Mouse (Mus musculus): ENCODE data around the gene Gm1043. TPM values are rescaled to one million over a fixed set of nuclear protein-coding genes. Genes with fewer than 3 reads are reported as not detected.

Gene Gm1043
- polyA plus RNA-seq, 1 experiment from 2014 or later: 0.04 TPM

GRCm38 (mm10) chr5:37064454-37065449 lies 20.4 kb upstream of the Gm1043 start:
- H3K9ac ChIP-seq (ENCODE audit: low read length): no peak overlapping the region
- H3K4me3 ChIP-seq (ENCODE audit: low read depth, low read length): no peak overlapping the region
- ATAC-seq (ENCODE audit: low FRiP score): no peak
- H3K4me1 ChIP-seq (ENCODE audit: control insufficient read depth, insufficient read depth, low read length): peaks cover 3% of the 10 kb centered on the region; the same call in 1 of the 2 replicates
- no peak for DNase-seq (ENCODE audit: low spot score, missing footprints)
- H3K27me3 ChIP-seq (ENCODE audit: control insufficient read depth, insufficient read depth, low read length): no peaks in the 10 kb centered on the region
- no peak overlapping the region for H3K4me2 ChIP-seq
- H3K36me3 ChIP-seq (ENCODE audit: control insufficient read depth, insufficient read depth, low read length): no peaks in the 10 kb centered on the region
- no peaks in the 10 kb centered on the region for H3K9me3 ChIP-seq (ENCODE audit: control insufficient read depth, low read length)
- H3K27ac ChIP-seq (ENCODE audit: low read depth, low read length): no peak overlapping the region
- WGBS: 78% methylated on average over 13 of the region's 13 CpGs

- Histone ChIP-seq H3K9me3 (ENCODE audit: control insufficient read depth, low read length) (no peaks in the 10 kb centered on the region), H3K4me3 (ENCODE audit: low read depth, low read length) (no peak overlapping the region), H3K27me3 (ENCODE audit: control insufficient read depth, insufficient read depth, low read length) (no peaks in the 10 kb centered on the region), H3K4me1 (ENCODE audit: control insufficient read depth, insufficient read depth, low read length) (peaks cover 3% of the 10 kb centered on the region; the same call in 1 of the 2 replicates), H3K36me3 (ENCODE audit: control insufficient read depth, insufficient read depth, low read length) (no peaks in the 10 kb centered on the region), H3K9ac (ENCODE audit: low read length) (no peak overlapping the region), H3K4me2 (no peak overlapping the region), H3K27ac (ENCODE audit: low read depth, low read length) (no peak overlapping the region)
- 77% methylated on average over 8 of the region's 8 CpGs for WGBS
- ATAC-seq (ENCODE audit: low FRiP score) (no peak), DNase-seq (ENCODE audit: low spot score, missing footprints) (no peak)
Observed at GRCm38 (mm10) chr5:37066703-37067568, 18.2 kb upstream of the Gm1043 start.

- Histone ChIP-seq H3K9ac (ENCODE audit: low read length) (no peak overlapping the region), H3K36me3 (ENCODE audit: control insufficient read depth, insufficient read depth, low read length) (no peaks in the 10 kb centered on the region), H3K4me2 (no peak overlapping the region), H3K27me3 (ENCODE audit: control insufficient read depth, insufficient read depth, low read length) (no peaks in the 10 kb centered on the region), H3K9me3 (ENCODE audit: control insufficient read depth, low read length) (no peaks in the 10 kb centered on the region), H3K4me1 (ENCODE audit: control insufficient read depth, insufficient read depth, low read length) (no peaks in the 10 kb centered on the region), H3K27ac (ENCODE audit: low read depth, low read length) (no peak overlapping the region), H3K4me3 (ENCODE audit: low read depth, low read length) (no peak overlapping the region)
- ATAC-seq (ENCODE audit: low FRiP score) (no peak), DNase-seq (ENCODE audit: low spot score, missing footprints) (no peak)
- WGBS: 86% methylated on average over 4 of the region's 4 CpGs
Observed at GRCm38 (mm10) chr5:37073660-37074059, 11.5 kb upstream of the Gm1043 start.

GRCm38 (mm10) chr5:37076692-37077329 lies 8.4 kb upstream of the Gm1043 start:
- no peaks in the 10 kb centered on the region for H3K36me3 ChIP-seq (ENCODE audit: control insufficient read depth, insufficient read depth, low read length)
- no peak overlapping the region for H3K9ac ChIP-seq (ENCODE audit: low read length)
- no peaks in the 10 kb centered on the region for H3K27me3 ChIP-seq (ENCODE audit: control insufficient read depth, insufficient read depth, low read length)
- no peaks in the 10 kb centered on the region for H3K4me1 ChIP-seq (ENCODE audit: control insufficient read depth, insufficient read depth, low read length)
- WGBS: 54% methylated on average over 12 of the region's 12 CpGs
- H3K4me3 ChIP-seq (ENCODE audit: low read depth, low read length): no peak overlapping the region
- H3K4me2 ChIP-seq: no peak overlapping the region
- H3K27ac ChIP-seq (ENCODE audit: low read depth, low read length): no peak overlapping the region
- DNase-seq (ENCODE audit: low spot score, missing footprints) (no peak), ATAC-seq (ENCODE audit: low FRiP score) (no peak)
- H3K9me3 ChIP-seq (ENCODE audit: control insufficient read depth, low read length): no peaks in the 10 kb centered on the region

- WGBS: 64% methylated on average over 3 of the region's 3 CpGs
- no peak for ATAC-seq (ENCODE audit: low FRiP score)
Observed at GRCm38 (mm10) chr5:37077330-37077698, 7.9 kb upstream of the Gm1043 start.

GRCm38 (mm10) chr5:37079484-37079883 lies 5.7 kb upstream of the Gm1043 start:
- Histone ChIP-seq H3K27ac (ENCODE audit: low read depth, low read length) (no peak overlapping the region), H3K4me1 (ENCODE audit: control insufficient read depth, insufficient read depth, low read length) (peaks cover 6% of the 10 kb centered on the region), H3K4me3 (ENCODE audit: low read depth, low read length) (no peak overlapping the region), H3K27me3 (ENCODE audit: control insufficient read depth, insufficient read depth, low read length) (no peaks in the 10 kb centered on the region), H3K4me2 (no peak overlapping the region), H3K9ac (ENCODE audit: low read length) (no peak overlapping the region), H3K36me3 (ENCODE audit: control insufficient read depth, insufficient read depth, low read length) (no peaks in the 10 kb centered on the region), H3K9me3 (ENCODE audit: control insufficient read depth, low read length) (no peaks in the 10 kb centered on the region)
- WGBS: 96% methylated on average over 4 of the region's 4 CpGs
- no peak for DNase-seq (ENCODE audit: low spot score, missing footprints)
- no peak for ATAC-seq (ENCODE audit: low FRiP score)

More at GRCm38 (mm10) chr5:37077330-37077698, 7.9 kb upstream of the Gm1043 start:
- Histone ChIP-seq H3K4me3 (ENCODE audit: low read depth, low read length) (no peak overlapping the region), H3K4me1 (ENCODE audit: control insufficient read depth, insufficient read depth, low read length) (peaks cover 4% of the 10 kb centered on the region), H3K27ac (ENCODE audit: low read depth, low read length) (no peak overlapping the region), H3K4me2 (no peak overlapping the region), H3K9ac (ENCODE audit: low read length) (no peak overlapping the region), H3K9me3 (ENCODE audit: control insufficient read depth, low read length) (no peaks in the 10 kb centered on the region), H3K36me3 (ENCODE audit: control insufficient read depth, insufficient read depth, low read length) (no peaks in the 10 kb centered on the region), H3K27me3 (ENCODE audit: control insufficient read depth, insufficient read depth, low read length) (no peaks in the 10 kb centered on the region)
- DNase-seq (ENCODE audit: low spot score, missing footprints): no peak

GRCm38 (mm10) chr5:37080601-37081000 lies 4.6 kb upstream of the Gm1043 start:
- WGBS: 83% methylated on average over 5 of the region's 5 CpGs
- Histone ChIP-seq H3K36me3 (ENCODE audit: control insufficient read depth, insufficient read depth, low read length) (no peaks in the 10 kb centered on the region), H3K27me3 (ENCODE audit: control insufficient read depth, insufficient read depth, low read length) (no peaks in the 10 kb centered on the region), H3K4me3 (ENCODE audit: low read depth, low read length) (no peak overlapping the region), H3K4me1 (ENCODE audit: control insufficient read depth, insufficient read depth, low read length) (peaks cover 6% of the 10 kb centered on the region), H3K27ac (ENCODE audit: low read depth, low read length) (no peak overlapping the region), H3K9me3 (ENCODE audit: control insufficient read depth, low read length) (no peaks in the 10 kb centered on the region), H3K4me2 (no peak overlapping the region), H3K9ac (ENCODE audit: low read length) (no peak overlapping the region)
- no peak for ATAC-seq (ENCODE audit: low FRiP score)
- no peak for DNase-seq (ENCODE audit: low spot score, missing footprints)

GRCm38 (mm10) chr5:37082420-37082819 lies 2.8 kb upstream of the Gm1043 start:
- WGBS: 20% methylated on average over 3 of the region's 3 CpGs
- H3K36me3 ChIP-seq (ENCODE audit: control insufficient read depth, insufficient read depth, low read length): no peaks in the 10 kb centered on the region
- DNase-seq (ENCODE audit: low spot score, missing footprints): no peak
- H3K27me3 ChIP-seq (ENCODE audit: control insufficient read depth, insufficient read depth, low read length): no peaks in the 10 kb centered on the region
- no peak overlapping the region for H3K4me3 ChIP-seq (ENCODE audit: low read depth, low read length)
- no peak for ATAC-seq (ENCODE audit: low FRiP score)
- H3K4me2 ChIP-seq: no peak overlapping the region
- no peak overlapping the region for H3K27ac ChIP-seq (ENCODE audit: low read depth, low read length)
- H3K9me3 ChIP-seq (ENCODE audit: control insufficient read depth, low read length): no peaks in the 10 kb centered on the region
- H3K9ac ChIP-seq (ENCODE audit: low read length): no peak overlapping the region
- peaks cover 6% of the 10 kb centered on the region for H3K4me1 ChIP-seq (ENCODE audit: control insufficient read depth, insufficient read depth, low read length)
